In the genomic region with DNA sequence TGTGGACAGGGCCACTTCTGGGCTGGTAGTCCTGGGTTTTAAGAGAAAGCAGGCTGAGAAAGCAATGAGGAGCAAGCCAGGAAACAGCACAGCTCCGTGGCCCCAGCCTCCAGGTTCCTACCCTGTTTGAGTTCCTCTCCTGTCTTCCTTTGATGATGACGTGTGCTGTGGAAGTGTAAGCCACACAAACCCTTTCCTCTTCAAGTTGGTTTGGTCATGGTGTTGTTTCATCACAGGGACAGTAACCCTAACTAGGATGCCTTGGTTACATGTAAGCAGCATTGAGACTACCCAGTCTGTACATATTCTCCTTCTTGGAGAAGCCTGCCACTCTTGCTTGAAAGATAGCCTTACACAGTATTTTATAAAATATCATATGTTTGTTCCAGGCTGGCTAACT, we compare ENCODE assay signal across 14 mouse cellular contexts.
"Had no signal": no experiment of that assay in that cellular context is flagged by ENCODE, and none has a peak within 500 bp of the region (broad histone marks: within the 10 kb centered on the region; RNA-seq: fewer than 3 reads in every experiment).

No protein-coding gene starts in this region.

- ATAC-seq: hindbrain, postnatal 0 days; intestine, embryonic 16.5 days had no signal

- DNase-seq: gastrocnemius, postnatal 14 days; gastrocnemius, postnatal 36 days; heart, adult 2 months; heart, postnatal 14 days; heart, postnatal 36 days; kidney, adult 11 months; kidney, adult 8-10 months; kidney, postnatal 10 days; kidney, postnatal 25 days; kidney, postnatal 4 days; liver; liver, embryonic 13.5 days had no signal
